Mouse (Mus musculus): ENCODE data around the gene Rapgefl1. TPM values are rescaled to one million over a fixed set of nuclear protein-coding genes. Genes with fewer than 3 reads are reported as not detected.

The Rapgefl1 gene
- total and polyA plus RNA-seq, 2 experiments from 2014 or later = 0.55 to 0.80 TPM

GRCm38 (mm10) chr11:98863028-98863750 lies 26.6 kb downstream of the Rapgefl1 start, which contains the start of gene Wipf2:
Gene Wipf2, plus strand, starts transcription at chr11:98863638.
- 7% methylated on average over 40 of the region's 41 CpGs for WGBS
- DNase-seq (ENCODE audit: low spot score) (peak; percentile 96), ATAC-seq (ENCODE audit: insufficient read depth, low read depth) (peak; percentile 93)
- peak within 1 kb of the TSS; percentile 66 for H3K4me2 ChIP-seq (ENCODE audit: low read depth, low read length)
- H3K36me3 ChIP-seq (replicated peaks; ENCODE audit: control insufficient read depth, insufficient read depth, low read length) = peaks cover 13% of the 10 kb centered on the region
- H3K9ac ChIP-seq (replicated peaks; ENCODE audit: low read depth, low read length) = peak within 1 kb of the TSS; percentile 84
- peak within 1 kb of the TSS; percentile 79 for H3K27ac ChIP-seq (ENCODE audit: low read depth)
- H3K9me3 ChIP-seq (replicated peaks; ENCODE audit: control insufficient read depth, low read length) = no peaks in the 10 kb centered on the region
- peak within 1 kb of the TSS; percentile 84 for H3K4me3 ChIP-seq (ENCODE audit: low read depth, low read length)
- 0 out of 2 replicates have a peak, but pooled peaks cover 8% of the 10 kb centered on the region for H3K4me1 ChIP-seq (ENCODE audit: control insufficient read depth, insufficient read depth)
- peak; percentile 73 for TF ChIP-seq CTCF (IDR thresholded peaks at IDR 0.05; ENCODE audit: low read depth)
- TF ChIP-seq EP300 (IDR thresholded peaks at IDR 0.05; ENCODE audit: low read depth) = peak; percentile 41; the same call in 1 of the 2 replicates
- H3K27me3 ChIP-seq (ENCODE audit: control insufficient read depth, insufficient read depth, low read length) = no peaks in the 10 kb centered on the region

- no peaks in the 10 kb centered on the region for H3K27me3 ChIP-seq (ENCODE audit: control insufficient read depth, insufficient read depth, low read length)
- H3K4me2 ChIP-seq (ENCODE audit: low read depth, low read length) = peak overlapping the region; percentile 66
- ATAC-seq (ENCODE audit: insufficient read depth, low read depth) = peak; percentile 76
- WGBS = under 1% methylated on average over 39 of the region's 39 CpGs
- 0 out of 2 replicates have a peak, but pooled peaks cover 8% of the 10 kb centered on the region for H3K4me1 ChIP-seq (ENCODE audit: control insufficient read depth, insufficient read depth)
- TF ChIP-seq EP300 (IDR thresholded peaks at IDR 0.05; ENCODE audit: low read depth) = 0 out of 2 replicates have a peak, but pooled peaks have one; percentile 4
- TF ChIP-seq CTCF (IDR thresholded peaks at IDR 0.05; ENCODE audit: low read depth) = no peak
- peak overlapping the region; percentile 84 for H3K9ac ChIP-seq (replicated peaks; ENCODE audit: low read depth, low read length)
- H3K36me3 ChIP-seq (replicated peaks; ENCODE audit: control insufficient read depth, insufficient read depth, low read length) = peaks cover 20% of the 10 kb centered on the region
- H3K27ac ChIP-seq (ENCODE audit: low read depth) = peak overlapping the region; percentile 79
- H3K4me3 ChIP-seq (ENCODE audit: low read depth, low read length) = peak overlapping the region; percentile 84
- peak; percentile 51 for DNase-seq (ENCODE audit: low spot score)
- no peaks in the 10 kb centered on the region for H3K9me3 ChIP-seq (replicated peaks; ENCODE audit: control insufficient read depth, low read length)
Observed at GRCm38 (mm10) chr11:98863751-98864429, 27.3 kb downstream of the Rapgefl1 start.

- Histone ChIP-seq H3K9ac (replicated peaks; ENCODE audit: low read depth, low read length) (no peak overlapping the region), H3K4me3 (ENCODE audit: low read depth, low read length) (no peak overlapping the region)
Observed at GRCm38 (mm10) chr11:98867293-98867692, 30.7 kb downstream of the Rapgefl1 start.

GRCm38 (mm10) chr11:98869906-98870305 lies 33.3 kb downstream of the Rapgefl1 start:
- Histone ChIP-seq H3K4me1 (ENCODE audit: control insufficient read depth, insufficient read depth) (peaks cover 17% of the 10 kb centered on the region), H3K9ac (replicated peaks; ENCODE audit: low read depth, low read length) (no peak overlapping the region), H3K4me3 (ENCODE audit: low read depth, low read length) (no peak overlapping the region), H3K9me3 (replicated peaks; ENCODE audit: control insufficient read depth, low read length) (no peaks in the 10 kb centered on the region), H3K27me3 (ENCODE audit: control insufficient read depth, insufficient read depth, low read length) (no peaks in the 10 kb centered on the region), H3K27ac (ENCODE audit: low read depth) (no peak overlapping the region), H3K36me3 (replicated peaks; ENCODE audit: control insufficient read depth, insufficient read depth, low read length) (peaks cover 31% of the 10 kb centered on the region), H3K4me2 (ENCODE audit: low read depth, low read length) (no peak overlapping the region)
- ATAC-seq (ENCODE audit: insufficient read depth, low read depth) (no peak), DNase-seq (ENCODE audit: low spot score) (no peak)
- no peak for TF ChIP-seq CTCF (IDR thresholded peaks at IDR 0.05; ENCODE audit: low read depth)
- no peak for TF ChIP-seq EP300 (IDR thresholded peaks at IDR 0.05; ENCODE audit: low read depth)
- 92% methylated on average over 8 of the region's 8 CpGs for WGBS

More at GRCm38 (mm10) chr11:98867293-98867692, 30.7 kb downstream of the Rapgefl1 start:
- Histone ChIP-seq H3K9me3 (replicated peaks; ENCODE audit: control insufficient read depth, low read length) (no peaks in the 10 kb centered on the region), H3K36me3 (replicated peaks; ENCODE audit: control insufficient read depth, insufficient read depth, low read length) (peaks cover 31% of the 10 kb centered on the region), H3K4me1 (ENCODE audit: control insufficient read depth, insufficient read depth) (peaks cover 25% of the 10 kb centered on the region), H3K27me3 (ENCODE audit: control insufficient read depth, insufficient read depth, low read length) (no peaks in the 10 kb centered on the region), H3K27ac (ENCODE audit: low read depth) (no peak overlapping the region), H3K4me2 (ENCODE audit: low read depth, low read length) (no peak overlapping the region)
- 77% methylated on average over 12 of the region's 12 CpGs for WGBS
- no peak for TF ChIP-seq EP300 (IDR thresholded peaks at IDR 0.05; ENCODE audit: low read depth)
- TF ChIP-seq CTCF (IDR thresholded peaks at IDR 0.05; ENCODE audit: low read depth) = no peak
- no peak for ATAC-seq (ENCODE audit: insufficient read depth, low read depth)
- no peak for DNase-seq (ENCODE audit: low spot score)

GRCm38 (mm10) chr11:98870791-98871190 lies 34.2 kb downstream of the Rapgefl1 start:
- Histone ChIP-seq H3K9me3 (replicated peaks; ENCODE audit: control insufficient read depth, low read length) (no peaks in the 10 kb centered on the region), H3K36me3 (replicated peaks; ENCODE audit: control insufficient read depth, insufficient read depth, low read length) (peaks cover 31% of the 10 kb centered on the region), H3K9ac (replicated peaks; ENCODE audit: low read depth, low read length) (no peak overlapping the region), H3K4me2 (ENCODE audit: low read depth, low read length) (no peak overlapping the region), H3K27ac (ENCODE audit: low read depth) (peak overlapping the region; percentile 75; the same call in 1 of the 2 replicates), H3K4me1 (ENCODE audit: control insufficient read depth, insufficient read depth) (peaks cover 17% of the 10 kb centered on the region), H3K4me3 (ENCODE audit: low read depth, low read length) (no peak overlapping the region), H3K27me3 (ENCODE audit: control insufficient read depth, insufficient read depth, low read length) (no peaks in the 10 kb centered on the region)
- TF ChIP-seq EP300 (IDR thresholded peaks at IDR 0.05; ENCODE audit: low read depth) = no peak
- no peak for TF ChIP-seq CTCF (IDR thresholded peaks at IDR 0.05; ENCODE audit: low read depth)
- ATAC-seq (ENCODE audit: insufficient read depth, low read depth) (no peak), DNase-seq (ENCODE audit: low spot score) (no peak)
- 75% methylated on average over 5 of the region's 5 CpGs for WGBS
